Mouse (Mus musculus) liver, embryonic 11.5 days (tissue): Measurements from ENCODE around the gene Crbn. TPM values are rescaled to one million over a fixed set of nuclear protein-coding genes. Genes with fewer than 3 reads are reported as not detected.

ENCODE experiments used
- ATAC-seq: fragments of 200-750 bp; cut with Nextera tagmentation; replicated peaks from 2 replicates; pipeline ENCODE4 v1.8.0; 2017; ENCODE audit warnings: moderate number of reproducible peaks, mild to moderate bottlenecking, moderate TSS enrichment, moderate library complexity; ENCODE audit not compliant: low FRiP score
- DNase-seq: peaks from one replicate; pipeline ENCODE4 v3.0.0-alpha.2; 2017; ENCODE audit warnings: low spot score
- H3K27ac ChIP-seq: fragments of 300-500 bp; sonication (generic); 2 replicates; pipeline ENCODE4 v1.5.1; 2014; ENCODE audit warnings: mild to moderate bottlenecking, low read depth, low read length, control low read depth
- H3K27me3 ChIP-seq: fragments of 300-500 bp; sonication (generic); replicated peaks from 2 replicates; pipeline ENCODE4 v1.6.1; 2014; ENCODE audit warnings: low read length, mixed read lengths; ENCODE audit not compliant: control insufficient read depth, insufficient read depth
- H3K36me3 ChIP-seq: fragments of 300-500 bp; sonication (generic); 2 replicates; pipeline ENCODE4 v1.6.1; 2014; ENCODE audit warnings: mild to moderate bottlenecking, low read length, moderate library complexity, mixed read lengths; ENCODE audit not compliant: control insufficient read depth, insufficient read depth
- H3K4me1 ChIP-seq: fragments of 300-500 bp; sonication (generic); replicated peaks from 2 replicates; pipeline ENCODE4 v1.6.1; 2014; ENCODE audit warnings: low read length, mixed read lengths; ENCODE audit not compliant: control insufficient read depth, insufficient read depth
- H3K4me2 ChIP-seq: fragments of 300-500 bp; sonication (generic); 2 replicates; pipeline ENCODE4 v1.6.1; 2014; ENCODE audit warnings: mild to moderate bottlenecking, control low read depth, moderate library complexity
- H3K4me3 ChIP-seq: fragments of 300-500 bp; sonication (generic); 2 replicates; pipeline ENCODE4 v1.5.1; 2014; ENCODE audit warnings: low read depth, low read length, control low read depth
- H3K9ac ChIP-seq: fragments of 300-500 bp; sonication (generic); 2 replicates; pipeline ENCODE4 v1.6.1; 2014; ENCODE audit warnings: low read depth, low read length, control low read depth
- H3K9me3 ChIP-seq: fragments of 300-500 bp; sonication (generic); 2 replicates; pipeline ENCODE4 v1.6.1; 2016; ENCODE audit warnings: low read length, inconsistent platforms, mixed read lengths; ENCODE audit not compliant: control insufficient read depth
- WGBS: fragments of 180-500 bp; shearing (Covaris S2); extraction: QIAGEN DNeasy Blood & Tissue Kit; methylation state at CpG from one replicate; pipeline ENCODE4 v1.1.7; 2014; 5-methylcytosine and 5-hydroxymethylcytosine counted together
- polyA plus RNA-seq: library from polyadenylated mRNA; unstranded; fragments of >200 nt; fragmentation: Nextera tagmentation; extraction: Ambion mirVana; gene quantifications from 2 replicates; pipeline ENCODE4 v1.2.1, GENCODE M21; 2014

Gene Crbn
- 30.5 and 36.0 TPM in 2 replicates for polyA plus RNA-seq

DNA sequence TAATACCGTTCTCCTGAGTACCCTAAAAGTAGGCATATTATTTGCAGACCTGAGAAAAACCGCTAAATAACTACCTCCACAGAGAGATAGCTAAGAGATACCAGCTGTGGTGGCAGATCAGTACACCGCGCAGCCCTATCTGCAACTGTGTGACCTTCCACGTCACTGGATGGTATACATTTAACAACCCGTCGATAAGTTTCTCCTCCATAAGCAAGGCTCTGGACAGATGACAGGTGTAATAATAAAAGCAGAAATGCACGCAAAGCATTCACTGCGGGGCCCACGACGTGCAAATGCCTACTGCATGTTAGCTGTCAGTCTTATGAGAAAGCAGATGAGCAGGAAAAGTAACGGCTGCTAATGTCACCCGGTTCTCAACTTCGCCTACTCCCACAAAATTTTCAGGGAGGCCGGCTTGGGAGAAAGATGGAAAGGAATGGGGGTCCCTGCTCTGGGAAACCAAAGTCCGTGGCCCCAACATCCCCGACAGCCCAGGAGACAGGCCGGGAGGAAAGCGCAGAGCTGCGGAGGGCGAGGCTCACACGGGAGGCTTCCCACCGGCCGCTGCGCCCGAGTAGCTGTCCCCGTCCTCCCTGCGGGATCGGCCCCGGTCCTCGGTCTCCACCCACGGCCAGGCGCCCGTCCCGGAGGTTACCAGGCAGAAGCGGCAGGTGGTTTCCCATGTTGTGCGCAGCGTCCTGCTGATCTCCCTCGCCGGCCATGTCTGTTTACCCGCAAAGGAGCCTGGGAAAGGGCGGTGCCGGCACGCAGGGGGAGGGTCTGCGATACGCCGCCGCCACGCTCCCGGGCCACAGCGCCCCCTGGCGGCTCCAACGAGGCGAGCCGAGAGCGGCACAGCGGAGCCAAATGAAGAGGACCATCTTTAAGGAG, at the start of gene Crbn:
Gene Crbn (minus strand): TSS at position 745 of the 894 bp plus-strand sequence.
- H3K9ac ChIP-seq, result peak within 1 kb of the TSS; percentile 78
- peak; percentile 94 for ATAC-seq
- DNase-seq, result peak; percentile 91
- H3K27me3 ChIP-seq, result no peaks in the 10 kb centered on the region
- H3K4me2 ChIP-seq, result peak within 1 kb of the TSS; percentile 61
- H3K4me3 ChIP-seq, result peak within 1 kb of the TSS; percentile 86
- H3K27ac ChIP-seq, result no peak within 1 kb of the TSS
- WGBS, result under 1% methylated on average over 57 of the region's 57 CpGs
- H3K4me1 ChIP-seq, result peaks cover 5% of the 10 kb centered on the region; the same call in 1 of the 2 replicates
- H3K9me3 ChIP-seq, result no peaks in the 10 kb centered on the region
- peaks cover 3% of the 10 kb centered on the region; the same call in 1 of the 2 replicates for H3K36me3 ChIP-seq

GRCm38 (mm10) chr6:106840181-106840580, 40.3 kb upstream of the Crbn start:
- WGBS, result 64% methylated on average over 1 of the region's 1 CpGs
- no peak overlapping the region for H3K4me2 ChIP-seq
- no peaks in the 10 kb centered on the region for H3K4me1 ChIP-seq
- no peaks in the 10 kb centered on the region for H3K36me3 ChIP-seq
- H3K27ac ChIP-seq, result no peak overlapping the region
- ATAC-seq (no peak), DNase-seq (no peak)
- H3K9ac ChIP-seq, result no peak overlapping the region
- H3K9me3 ChIP-seq, result no peaks in the 10 kb centered on the region
- no peaks in the 10 kb centered on the region for H3K27me3 ChIP-seq
- no peak overlapping the region for H3K4me3 ChIP-seq

DNA sequence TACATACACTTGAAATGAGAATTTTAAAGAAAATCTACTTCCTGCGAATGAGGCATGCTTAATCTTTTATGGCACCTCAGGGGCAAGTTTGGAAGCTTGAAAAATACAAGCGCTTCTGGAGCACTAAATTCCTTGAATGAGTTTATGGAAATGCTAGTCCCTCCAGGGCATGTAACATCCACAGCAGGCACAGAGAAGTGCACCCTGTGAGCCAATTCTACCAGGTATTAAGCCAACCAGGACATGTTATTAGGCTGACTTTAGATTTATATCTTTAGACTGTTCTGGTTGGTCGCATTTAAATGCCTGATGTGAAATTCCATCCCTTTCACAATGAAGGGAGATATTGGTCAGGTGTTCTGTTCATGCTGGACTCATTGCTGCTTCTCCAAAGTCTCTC, 38.2 kb upstream of the Crbn start:
- H3K9me3 ChIP-seq, result no peaks in the 10 kb centered on the region
- 83% methylated on average over 3 of the region's 3 CpGs for WGBS
- H3K4me3 ChIP-seq, result no peak overlapping the region
- ATAC-seq (no peak), DNase-seq (no peak)
- no peaks in the 10 kb centered on the region for H3K27me3 ChIP-seq
- H3K27ac ChIP-seq, result no peak overlapping the region
- H3K4me1 ChIP-seq, result no peaks in the 10 kb centered on the region
- no peak overlapping the region for H3K4me2 ChIP-seq
- H3K36me3 ChIP-seq, result no peaks in the 10 kb centered on the region
- no peak overlapping the region for H3K9ac ChIP-seq

GRCm38 (mm10) chr6:106835316-106835715, 35.4 kb upstream of the Crbn start:
- no peaks in the 10 kb centered on the region for H3K4me1 ChIP-seq
- no peaks in the 10 kb centered on the region for H3K27me3 ChIP-seq
- H3K4me3 ChIP-seq, result no peak overlapping the region
- no peak overlapping the region for H3K27ac ChIP-seq
- no peak overlapping the region for H3K4me2 ChIP-seq
- H3K9ac ChIP-seq, result no peak overlapping the region
- DNase-seq, result no peak
- H3K9me3 ChIP-seq, result no peaks in the 10 kb centered on the region
- no peak for ATAC-seq
- 66% methylated on average over 2 of the region's 2 CpGs for WGBS
- H3K36me3 ChIP-seq, result no peaks in the 10 kb centered on the region

- no peak overlapping the region for H3K9ac ChIP-seq
- H3K36me3 ChIP-seq, result no peaks in the 10 kb centered on the region
- no peaks in the 10 kb centered on the region for H3K4me1 ChIP-seq
- H3K4me3 ChIP-seq, result no peak overlapping the region
- WGBS, result 61% methylated on average over 1 of the region's 1 CpGs
- H3K27me3 ChIP-seq, result no peaks in the 10 kb centered on the region
- H3K27ac ChIP-seq, result no peak overlapping the region
- DNase-seq, result no peak
- ATAC-seq, result no peak
- H3K9me3 ChIP-seq, result no peaks in the 10 kb centered on the region
- no peak overlapping the region for H3K4me2 ChIP-seq
Measured at GRCm38 (mm10) chr6:106822329-106822728, 22.5 kb upstream of the Crbn start.

DNA sequence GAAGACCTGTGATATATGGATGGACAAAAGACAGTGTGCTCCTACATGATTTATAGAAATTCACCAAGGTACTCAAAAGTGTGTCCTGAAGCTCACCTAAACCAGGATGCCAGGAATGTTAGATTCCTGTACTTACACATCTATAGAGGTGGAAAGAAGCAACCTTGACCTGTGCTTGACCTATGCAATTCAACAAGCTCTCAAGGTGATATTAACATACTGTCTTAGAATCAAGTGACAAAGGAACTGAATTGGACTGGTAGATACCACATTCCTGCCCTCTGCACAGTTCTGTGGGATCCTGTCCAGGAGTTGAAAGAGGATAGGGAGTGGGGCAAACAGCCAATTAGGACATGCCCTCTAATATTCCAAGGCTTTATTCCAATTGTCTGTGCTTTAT, 20.7 kb upstream of the Crbn start:
- ATAC-seq, result no peak
- no peaks in the 10 kb centered on the region for H3K9me3 ChIP-seq
- no peak overlapping the region for H3K9ac ChIP-seq
- no peaks in the 10 kb centered on the region for H3K27me3 ChIP-seq
- no peak overlapping the region for H3K27ac ChIP-seq
- DNase-seq, result no peak
- no peaks in the 10 kb centered on the region for H3K36me3 ChIP-seq
- H3K4me1 ChIP-seq, result no peaks in the 10 kb centered on the region
- no peak overlapping the region for H3K4me3 ChIP-seq
- no peak overlapping the region for H3K4me2 ChIP-seq

DNA sequence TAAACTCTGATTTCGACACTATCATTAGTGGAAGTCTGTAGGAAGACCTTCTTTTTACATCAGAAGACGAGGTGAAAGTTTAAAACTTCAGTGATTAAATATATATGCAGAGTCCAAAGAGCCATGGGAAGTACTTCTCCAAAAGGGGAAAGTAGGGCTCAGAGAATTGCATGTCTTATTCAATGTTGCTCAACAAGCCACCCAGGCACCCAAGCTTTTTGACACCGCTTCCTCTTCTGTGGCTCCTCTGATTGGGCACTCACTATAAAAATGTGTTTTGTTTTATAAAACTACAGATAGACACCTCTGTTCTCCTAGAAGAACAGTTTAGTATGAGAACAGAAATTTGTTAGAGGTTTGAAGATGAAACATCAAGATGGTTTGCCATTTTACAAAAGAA, 20.0 kb upstream of the Crbn start:
- DNase-seq, result no peak
- WGBS, result 76% methylated on average over 3 of the region's 3 CpGs
- H3K4me2 ChIP-seq, result no peak overlapping the region

GRCm38 (mm10) chr6:106819246-106819645, 19.4 kb upstream of the Crbn start:
- H3K4me1 ChIP-seq, result no peaks in the 10 kb centered on the region
- H3K4me3 ChIP-seq, result no peak overlapping the region
- H3K27ac ChIP-seq, result no peak overlapping the region
- ATAC-seq (no peak), DNase-seq (no peak)
- H3K27me3 ChIP-seq, result no peaks in the 10 kb centered on the region
- no peaks in the 10 kb centered on the region for H3K9me3 ChIP-seq
- no peaks in the 10 kb centered on the region for H3K36me3 ChIP-seq
- H3K9ac ChIP-seq, result no peak overlapping the region
- H3K4me2 ChIP-seq, result no peak overlapping the region

More for the DNA sequence above, 20.0 kb upstream of the Crbn start:
- Histone ChIP-seq H3K4me3 (no peak overlapping the region), H3K27ac (no peak overlapping the region), H3K4me1 (no peaks in the 10 kb centered on the region), H3K9ac (no peak overlapping the region), H3K36me3 (no peaks in the 10 kb centered on the region), H3K9me3 (no peaks in the 10 kb centered on the region), H3K27me3 (no peaks in the 10 kb centered on the region)
- no peak for ATAC-seq

DNA sequence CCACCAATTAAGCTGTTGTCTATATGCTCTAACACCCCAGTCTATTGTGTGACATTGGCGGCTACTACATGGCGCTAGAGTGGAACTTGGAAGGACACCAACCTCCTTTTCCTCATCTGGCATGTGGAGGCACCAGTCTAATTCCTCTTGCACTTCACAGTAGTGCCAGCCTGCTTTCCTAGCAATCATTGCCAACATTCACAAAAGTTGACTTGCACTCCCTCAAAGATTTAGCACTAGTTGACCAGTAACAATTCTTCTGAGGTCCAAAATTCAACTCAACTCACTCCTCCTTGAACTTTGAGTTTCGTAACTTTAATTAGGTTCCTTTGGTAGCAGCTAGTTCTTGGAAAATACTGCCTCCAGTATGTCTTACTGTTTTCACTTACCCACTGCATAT, 10.8 kb upstream of the Crbn start:
- Histone ChIP-seq H3K36me3 (no peaks in the 10 kb centered on the region), H3K4me1 (no peaks in the 10 kb centered on the region), H3K9me3 (no peaks in the 10 kb centered on the region), H3K4me3 (no peak overlapping the region), H3K4me2 (no peak overlapping the region), H3K27me3 (no peaks in the 10 kb centered on the region), H3K27ac (no peak overlapping the region), H3K9ac (no peak overlapping the region)
- 91% methylated on average over 3 of the region's 3 CpGs for WGBS
- no peak for DNase-seq
- no peak for ATAC-seq
